In the genomic region with DNA sequence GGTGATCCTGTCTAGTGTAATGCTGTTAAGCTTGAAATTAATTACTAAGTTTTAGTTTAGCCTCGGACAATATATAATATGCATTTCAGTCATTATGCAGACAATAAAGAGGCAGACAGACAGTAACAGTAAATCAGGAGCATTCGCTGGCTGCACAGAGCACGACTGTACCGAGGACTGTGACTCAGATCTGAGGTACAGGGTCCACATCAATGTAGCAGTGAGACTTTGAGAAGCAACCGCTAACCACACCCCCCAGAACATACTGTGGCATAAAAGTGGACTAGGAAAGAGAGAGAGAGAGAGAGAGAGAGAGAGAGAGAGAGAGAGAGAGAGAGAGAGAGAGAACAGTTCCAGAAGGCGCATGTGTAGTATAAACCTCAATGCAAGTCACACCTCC, we compare ENCODE assay signal across 23 mouse cellular contexts. TPM values are rescaled to one million over a fixed set of nuclear protein-coding genes. Genes with fewer than 3 reads are reported as not detected.
"Had no signal": no experiment of that assay in that cellular context is flagged by ENCODE, and none has a peak within 500 bp of the region (broad histone marks: within the 10 kb centered on the region; RNA-seq: fewer than 3 reads in every experiment).

No protein-coding gene starts in this region.

- ATAC-seq: hindbrain, embryonic 16.5 days; inflammation-experienced regulatory T-cells, adult 6 months; liver, embryonic 12.5 days had no signal

- H3K4me1 ChIP-seq: heart, embryonic 10.5 days; heart, embryonic 12.5 days; limb, embryonic 13.5 days; limb, embryonic 15.5 days; liver, embryonic 12.5 days had no signal

- H3K9ac ChIP-seq: heart, embryonic 12.5 days; hindbrain, embryonic 14.5 days; limb, embryonic 13.5 days; limb, embryonic 15.5 days; liver, embryonic 12.5 days; liver, embryonic 14.5 days had no signal

- DNase-seq: gastrocnemius, adult 2 months; gastrocnemius, postnatal 10 days; gastrocnemius, postnatal 25 days; heart, adult 18-20 months; heart, postnatal 10 days; kidney, adult 11 months; kidney, adult 2 months; kidney, adult 9 months; kidney, postnatal 10 days; kidney, postnatal 25 days; kidney, postnatal 4 days; left cerebral cortex, postnatal 4 days had no signal

- H3K36me3 ChIP-seq: heart, embryonic 10.5 days; heart, embryonic 12.5 days; limb, embryonic 13.5 days; limb, embryonic 15.5 days; liver, embryonic 12.5 days had no signal

- H3K27me3 ChIP-seq: heart, embryonic 12.5 days; limb, embryonic 13.5 days; limb, embryonic 15.5 days; liver, embryonic 12.5 days had no signal

- H3K27ac ChIP-seq: gastrocnemius, adult 2 months; heart, embryonic 10.5 days; hindbrain, embryonic 14.5 days; layer of hippocampus, adult 2 months; limb, embryonic 13.5 days; limb, embryonic 15.5 days; liver, embryonic 12.5 days; liver, embryonic 14.5 days had no signal

- H3K4me3 ChIP-seq: gastrocnemius, adult 2 months; heart, embryonic 10.5 days; heart, embryonic 12.5 days; layer of hippocampus, adult 2 months; limb, embryonic 13.5 days; limb, embryonic 15.5 days; liver, embryonic 12.5 days had no signal

- H3K4me2 ChIP-seq: heart, embryonic 12.5 days; hindbrain, embryonic 14.5 days; limb, embryonic 13.5 days; limb, embryonic 15.5 days; liver, embryonic 12.5 days had no signal

- H3K9me3 ChIP-seq: heart, embryonic 10.5 days; heart, embryonic 12.5 days; limb, embryonic 13.5 days; limb, embryonic 15.5 days; liver, embryonic 12.5 days had no signal

RNA-seq across cellular contexts. Expression of gene Tspan12, which starts 58.5 kb away (rescaled TPM):
- total RNA-seq: granulocyte monocyte progenitor cell, adult 5-6 weeks had no signal
- polyA plus RNA-seq: inflammation-experienced regulatory T-cells, adult 6 months had no signal
